Mouse (Mus musculus) cerebellum, adult 2 months (tissue): Measurements from ENCODE around the gene 4930564D02Rik.

Experiments used
- CTCF ChIP-seq: fragments of 200-500 bp; IDR thresholded peaks from 2 replicates; pipeline ENCODE4 v1.5.1; 2011; ENCODE audit warnings: low read depth, mild to moderate bottlenecking, control low read depth, low read length, moderate library complexity, borderline replicate concordance; ENCODE audit not compliant: insufficient read depth
- POLR2A ChIP-seq: fragments of 200-500 bp; IDR thresholded peaks from 2 replicates; pipeline ENCODE4 v1.6.1; 2011; ENCODE audit warnings: low read length, control low read depth, borderline replicate concordance; ENCODE audit not compliant: insufficient read depth

- TF ChIP-seq CTCF: no peak
- no peak for TF ChIP-seq POLR2A
These were observed 5.7 kb upstream of the 4930564D02Rik start for GRCm38 (mm10) chr3:105060992-105061391.
